Mouse (Mus musculus) megakaryocyte, embryonic 14.5 days (primary cell): Measurements from ENCODE around the gene Rasgef1b.

Experiments used
- FLI1 ChIP-seq: IDR thresholded peaks from 2 replicates; pipeline ENCODE4 v1.6.1; 2012; ENCODE audit warnings: low read length, inconsistent platforms, mixed read lengths
- GATA1 ChIP-seq: IDR thresholded peaks from 3 replicates; pipeline ENCODE4 v1.6.1; 2012; ENCODE audit warnings: mixed read lengths, low read length, inconsistent platforms, borderline replicate concordance

GRCm38 (mm10) chr5:99562096-99562495, 166.8 kb downstream of the Rasgef1b start:
- TF ChIP-seq GATA1 (peak; percentile 72; the same call in 2 of the 3 replicates), FLI1 (no peak)
